Mouse (Mus musculus) neural tube, embryonic 13.5 days (tissue): ENCODE measurements around the gene Olfr1062. TPM values are rescaled to one million over a fixed set of nuclear protein-coding genes. Genes with fewer than 3 reads are reported as not detected.

Experiments
- polyA plus RNA-seq: library from polyadenylated mRNA; unstranded; fragments of >200 nt; fragmentation: Nextera tagmentation; extraction: Ambion mirVana; gene quantifications from 2 replicates; pipeline ENCODE4 v1.2.1, GENCODE M21; 2015

Olfr1062 gene
- polyA plus RNA-seq, 1 experiment from 2014 or later = not detected

Other genes with a start within 250 kb of the Olfr1062 start
- not detected in 2 replicates for gene Olfr1044, start 248.9 kb downstream of the Olfr1062 start, polyA plus RNA-seq
- gene Olfr52, start 241.1 kb downstream of the Olfr1062 start, polyA plus RNA-seq = not detected in 2 replicates
- gene Olfr1045, start 223.7 kb downstream of the Olfr1062 start, polyA plus RNA-seq = not detected in 2 replicates
- not detected in 2 replicates for gene Olfr1046, start 207.4 kb downstream of the Olfr1062 start, polyA plus RNA-seq
- gene Olfr1047, start 195.3 kb downstream of the Olfr1062 start, polyA plus RNA-seq = not detected in 2 replicates
- not detected in 2 replicates for gene Olfr1048, start 186.5 kb downstream of the Olfr1062 start, polyA plus RNA-seq
- not detected in 2 replicates for gene Olfr1049, start 168.4 kb downstream of the Olfr1062 start, polyA plus RNA-seq
- not detected in 2 replicates for gene Olfr1051, start 147.7 kb downstream of the Olfr1062 start, polyA plus RNA-seq
- gene Olfr1052, start 134.3 kb downstream of the Olfr1062 start, polyA plus RNA-seq = not detected in 2 replicates
- not detected in 2 replicates for gene Olfr1053, start 111.5 kb downstream of the Olfr1062 start, polyA plus RNA-seq
- gene Olfr1054, start 91.3 kb downstream of the Olfr1062 start, polyA plus RNA-seq = not detected in 2 replicates
- not detected in 2 replicates for gene Olfr1055, start 76.5 kb downstream of the Olfr1062 start, polyA plus RNA-seq
- not detected in 2 replicates for gene Olfr1056, start 64.3 kb downstream of the Olfr1062 start, polyA plus RNA-seq
- not detected in 2 replicates for gene Olfr1057, start 48.4 kb downstream of the Olfr1062 start, polyA plus RNA-seq
- not detected in 2 replicates for gene Olfr1058, start 38.2 kb downstream of the Olfr1062 start, polyA plus RNA-seq
- gene Olfr1061, start 12.7 kb downstream of the Olfr1062 start, polyA plus RNA-seq = not detected in 2 replicates
- not detected in 2 replicates for gene Olfr1065, start 23.8 kb upstream of the Olfr1062 start, polyA plus RNA-seq
- gene Olfr1066, start 29.5 kb upstream of the Olfr1062 start, polyA plus RNA-seq = not detected in 2 replicates
- gene Olfr228, start 60.6 kb upstream of the Olfr1062 start, polyA plus RNA-seq = not detected in 2 replicates
- gene Olfr1076, start 81.7 kb upstream of the Olfr1062 start, polyA plus RNA-seq = not detected in 2 replicates
- gene Olfr1079, start 115.7 kb upstream of the Olfr1062 start, polyA plus RNA-seq = not detected in 2 replicates
- gene Olfr1080, start 131.5 kb upstream of the Olfr1062 start, polyA plus RNA-seq = not detected in 2 replicates
- gene Olfr1082, start 172.2 kb upstream of the Olfr1062 start, polyA plus RNA-seq = not detected in 2 replicates
- gene Olfr1084, start 213.0 kb upstream of the Olfr1062 start, polyA plus RNA-seq = not detected in 2 replicates
- not detected in 2 replicates for gene Olfr1085, start 235.3 kb upstream of the Olfr1062 start, polyA plus RNA-seq